Mouse (Mus musculus) forebrain, postnatal 0 days (tissue): ENCODE results near the gene Gm11114. TPM values are rescaled to one million over a fixed set of nuclear protein-coding genes. Genes with fewer than 3 reads are reported as not detected.

Experiments used
- ATAC-seq: fragments of 200-750 bp; cut with Nextera tagmentation; 2 replicates; pipeline ENCODE4 v1.8.0; 2017; ENCODE audit warnings: mild to moderate bottlenecking, moderate library complexity
- DNase-seq: peaks from one replicate; pipeline ENCODE4 v3.0.0-alpha.2; 2015
- H3K27ac ChIP-seq: fragments of 300-500 bp; sonication (generic); 2 replicates; pipeline ENCODE4 v1.5.1; 2014; ENCODE audit warnings: low read depth, mild to moderate bottlenecking, antibody characterized with exemption, low read length, moderate library complexity, mixed read lengths
- H3K27me3 ChIP-seq: fragments of 300-500 bp; sonication (generic); 2 replicates; pipeline ENCODE4 v1.6.1; 2014; ENCODE audit warnings: mild to moderate bottlenecking, low read length, mixed read lengths; ENCODE audit not compliant: insufficient read depth
- H3K36me3 ChIP-seq: fragments of 300-500 bp; sonication (generic); 2 replicates; pipeline ENCODE4 v1.6.1; 2014; ENCODE audit warnings: mild to moderate bottlenecking, moderate library complexity; ENCODE audit not compliant: insufficient read depth
- H3K4me1 ChIP-seq: fragments of 300-500 bp; sonication (generic); 2 replicates; pipeline ENCODE4 v1.6.1; 2014; ENCODE audit warnings: antibody characterized with exemption; ENCODE audit not compliant: insufficient read depth
- H3K4me2 ChIP-seq: fragments of 300-500 bp; sonication (generic); 2 replicates; pipeline ENCODE4 v1.6.1; 2014; ENCODE audit warnings: low read depth, mild to moderate bottlenecking, moderate library complexity
- H3K4me3 ChIP-seq: fragments of 300-500 bp; sonication (generic); 2 replicates; pipeline ENCODE4 v1.5.1; 2014; ENCODE audit warnings: low read depth, low read length, mixed read lengths
- H3K9ac ChIP-seq: fragments of 300-500 bp; sonication (generic); 2 replicates; pipeline ENCODE4 v1.6.1; 2014; ENCODE audit warnings: mild to moderate bottlenecking
- H3K9me3 ChIP-seq: fragments of 300-500 bp; sonication (generic); 2 replicates; pipeline ENCODE4 v1.6.1; 2016; ENCODE audit warnings: low read length
- CTCF ChIP-seq: sonication (generic); IDR thresholded peaks from 2 replicates; pipeline ENCODE4 v1.5.1; 2016; ENCODE audit warnings: antibody characterized with exemption, control low read depth, low read depth
- WGBS: fragments of 180-500 bp; shearing (Covaris S2); extraction: QIAGEN DNeasy Blood & Tissue Kit; methylation state at CpG from one replicate; pipeline ENCODE4 v1.1.7; 2014; 5-methylcytosine and 5-hydroxymethylcytosine counted together
- polyA plus RNA-seq: library from polyadenylated mRNA; unstranded; fragments of >200 nt; fragmentation: Nextera tagmentation; extraction: Ambion mirVana; gene quantifications from 2 replicates; pipeline ENCODE4 v1.2.1, GENCODE M21; 2015
- total RNA-seq: library from RNA; depleted of rRNA; stranded (reverse); fragments of >200 nt; gene quantifications from 2 replicates; pipeline ENCODE4 v1.2.3, GENCODE M21; 2014; rRNA removed

Gm11114 gene
- not detected in 2 replicates for total RNA-seq
- not detected in 2 replicates for polyA plus RNA-seq

DNA sequence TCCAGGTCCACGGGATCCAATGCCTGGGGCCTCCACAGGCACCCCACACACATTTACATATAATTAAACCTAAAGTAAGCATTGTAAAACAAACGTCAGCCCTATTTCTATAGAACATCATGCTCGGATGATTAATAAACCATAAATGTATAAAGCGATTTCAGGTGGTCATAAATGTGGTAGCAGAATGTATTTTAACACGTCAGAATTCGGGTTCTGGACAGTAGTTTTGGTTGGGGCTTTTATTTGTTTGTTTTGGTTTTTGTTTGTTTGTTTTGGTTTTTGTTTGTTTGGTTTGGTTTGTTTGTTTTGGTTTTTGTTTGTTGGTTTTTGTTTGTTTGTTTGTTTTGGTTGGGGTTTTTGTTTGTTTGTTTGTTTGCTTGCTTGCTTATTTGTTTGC, at the start of gene Gm11114:
Gm11114 (plus strand) TSS at position 301 of the 400 bp plus-strand sequence.
- Histone ChIP-seq H3K4me2 (no peak within 1 kb of the TSS), H3K4me1 (no peaks in the 10 kb centered on the region)
- 84% methylated on average over 6 of the region's 6 CpGs for WGBS

DNA sequence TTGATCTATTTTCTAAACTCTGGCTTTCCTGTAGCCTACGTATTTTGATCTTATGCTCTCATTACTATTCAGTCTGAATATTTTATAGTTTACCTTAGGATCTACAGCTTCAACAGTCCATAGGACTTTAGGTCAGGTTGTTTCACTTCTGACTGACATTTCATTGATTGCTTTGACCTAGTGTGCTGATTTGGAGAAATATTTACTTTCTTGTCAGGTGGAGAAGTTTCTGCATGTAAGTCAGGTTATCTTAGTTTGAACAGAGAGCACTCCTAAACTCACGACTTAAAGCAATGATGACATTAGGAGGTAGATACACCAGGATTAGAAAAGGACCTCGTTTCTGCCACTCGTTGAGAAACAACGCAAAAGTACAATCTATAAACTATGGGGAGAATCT, 45.7 kb upstream of the Gm11114 start:
- Histone ChIP-seq H3K9me3 (no peaks in the 10 kb centered on the region), H3K4me3 (no peak overlapping the region), H3K27me3 (no peaks in the 10 kb centered on the region), H3K27ac (no peak overlapping the region), H3K4me2 (no peak overlapping the region), H3K36me3 (no peaks in the 10 kb centered on the region), H3K9ac (no peak overlapping the region), H3K4me1 (no peaks in the 10 kb centered on the region)
- ATAC-seq, result no peak
- no peak for DNase-seq
- WGBS, result 86% methylated on average over 5 of the region's 5 CpGs
- no peak for TF ChIP-seq CTCF

More for the DNA sequence above, at the start of gene Gm11114:
- Histone ChIP-seq H3K9me3 (no peaks in the 10 kb centered on the region), H3K9ac (no peak within 1 kb of the TSS), H3K4me3 (no peak within 1 kb of the TSS), H3K36me3 (no peaks in the 10 kb centered on the region), H3K27ac (no peak within 1 kb of the TSS), H3K27me3 (no peaks in the 10 kb centered on the region)
- DNase-seq (no peak), ATAC-seq (no peak)
- TF ChIP-seq CTCF, result no peak

DNA sequence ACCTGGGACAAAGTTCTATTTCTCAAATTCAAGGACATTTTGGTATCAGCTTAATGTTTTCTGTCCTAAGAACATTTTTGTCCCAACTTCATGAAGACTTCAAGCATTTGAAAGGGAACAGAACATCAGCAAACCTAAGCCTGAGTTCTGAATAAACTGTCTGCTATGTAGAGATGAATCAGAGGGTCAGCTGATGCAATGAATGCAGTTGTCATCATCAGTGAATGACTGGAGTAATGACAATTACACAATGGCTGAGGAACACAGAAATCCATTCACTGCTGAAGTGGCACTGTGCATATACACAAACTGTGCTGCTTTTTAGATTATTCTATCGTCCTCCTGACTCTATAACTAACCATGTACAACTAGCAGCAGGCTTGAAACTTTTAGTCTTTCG, 38.5 kb upstream of the Gm11114 start:
- DNase-seq (no peak), ATAC-seq (no peak)
- Histone ChIP-seq H3K4me3 (no peak overlapping the region), H3K36me3 (no peaks in the 10 kb centered on the region), H3K4me2 (no peak overlapping the region), H3K27ac (no peak overlapping the region), H3K4me1 (no peaks in the 10 kb centered on the region), H3K9ac (no peak overlapping the region), H3K27me3 (no peaks in the 10 kb centered on the region), H3K9me3 (no peaks in the 10 kb centered on the region)
- no peak for TF ChIP-seq CTCF
- WGBS, result 70% methylated on average over 2 of the region's 2 CpGs

- Histone ChIP-seq H3K4me1 (no peaks in the 10 kb centered on the region), H3K9ac (no peak overlapping the region), H3K36me3 (no peaks in the 10 kb centered on the region), H3K27me3 (no peaks in the 10 kb centered on the region), H3K27ac (no peak overlapping the region), H3K4me2 (no peak overlapping the region), H3K4me3 (no peak overlapping the region), H3K9me3 (no peaks in the 10 kb centered on the region)
- TF ChIP-seq CTCF, result no peak
- no peak for DNase-seq
- ATAC-seq, result no peak
- 87% methylated on average over 4 of the region's 4 CpGs for WGBS
Measured at GRCm38 (mm10) chr9:85302849-85303248, 9.7 kb upstream of the Gm11114 start.

DNA sequence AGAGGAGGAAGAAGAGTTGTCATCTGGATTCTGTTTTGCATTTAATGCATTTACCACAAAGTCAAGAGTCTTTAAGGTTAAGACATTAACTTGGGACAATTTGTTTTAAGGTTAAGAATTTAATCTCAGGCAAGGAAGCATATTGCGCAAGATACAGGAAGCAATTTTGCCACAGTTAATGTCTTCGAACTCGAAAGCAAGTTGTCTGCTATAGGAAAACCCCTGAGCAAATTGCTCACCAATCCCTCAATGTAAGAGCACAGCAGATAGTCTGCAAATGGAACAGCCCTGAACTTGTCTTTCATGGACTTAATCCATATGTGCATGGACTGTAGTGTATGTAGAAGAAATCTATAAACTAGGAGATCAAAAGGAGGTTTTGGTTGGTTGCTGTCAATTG, 9.2 kb upstream of the Gm11114 start:
- 94% methylated on average over 3 of the region's 3 CpGs for WGBS
- Histone ChIP-seq H3K9ac (no peak overlapping the region), H3K27me3 (no peaks in the 10 kb centered on the region), H3K36me3 (no peaks in the 10 kb centered on the region), H3K4me2 (no peak overlapping the region), H3K4me1 (no peaks in the 10 kb centered on the region), H3K4me3 (no peak overlapping the region), H3K27ac (no peak overlapping the region), H3K9me3 (no peaks in the 10 kb centered on the region)
- DNase-seq (no peak), ATAC-seq (no peak)
- no peak for TF ChIP-seq CTCF

GRCm38 (mm10) chr9:85316122-85316521, 3.5 kb downstream of the Gm11114 start:
- no peaks in the 10 kb centered on the region for H3K27me3 ChIP-seq
- DNase-seq (no peak), ATAC-seq (no peak)
- TF ChIP-seq CTCF, result no peak
- no peak overlapping the region for H3K9ac ChIP-seq
- no peaks in the 10 kb centered on the region for H3K4me1 ChIP-seq
- no peak overlapping the region for H3K4me3 ChIP-seq
- 48% methylated on average over 1 of the region's 1 CpGs for WGBS
- no peaks in the 10 kb centered on the region for H3K9me3 ChIP-seq
- H3K4me2 ChIP-seq, result no peak overlapping the region
- H3K27ac ChIP-seq, result no peak overlapping the region
- no peaks in the 10 kb centered on the region for H3K36me3 ChIP-seq

DNA sequence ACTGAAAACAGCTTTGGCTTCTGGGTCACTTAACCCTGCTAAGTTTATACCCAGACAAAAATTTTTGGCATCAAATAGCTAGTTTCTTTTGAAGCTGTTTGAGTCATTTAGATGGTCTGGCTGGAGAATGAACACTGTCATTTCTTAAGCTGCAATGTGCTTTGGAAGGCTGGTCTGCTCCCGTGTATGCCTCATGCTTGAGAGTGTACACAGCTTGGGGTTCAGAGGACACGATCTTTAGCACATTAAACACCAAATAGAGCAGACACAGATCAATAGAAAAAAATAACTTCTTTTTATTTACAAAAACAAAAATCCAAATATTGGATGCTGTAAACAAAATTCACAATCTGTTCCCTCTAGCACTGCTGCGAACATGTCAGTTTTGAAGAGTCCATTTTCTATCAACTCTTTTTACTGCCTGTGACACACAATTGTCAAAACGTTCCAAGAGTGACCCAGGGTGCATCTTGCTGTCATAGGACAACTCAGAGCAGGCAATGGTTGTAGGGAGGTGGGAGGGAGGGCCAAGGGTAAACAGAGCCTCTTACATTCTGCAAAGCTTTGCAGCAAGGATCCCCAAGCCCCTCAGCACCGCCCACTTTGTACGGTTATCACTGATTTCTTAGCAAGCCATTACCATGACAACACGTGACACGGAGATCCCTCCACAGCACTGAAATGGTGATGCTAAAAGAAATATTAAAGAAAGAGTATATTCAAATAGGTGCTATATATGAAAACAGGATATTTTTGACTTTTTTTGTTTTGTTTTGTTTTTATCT, 7.8 kb downstream of the Gm11114 start:
- H3K27me3 ChIP-seq, result no peaks in the 10 kb centered on the region
- ATAC-seq (no peak), DNase-seq (no peak)
- no peak overlapping the region for H3K9ac ChIP-seq
- no peak overlapping the region for H3K4me3 ChIP-seq
- WGBS, result 57% methylated on average over 8 of the region's 8 CpGs
- no peaks in the 10 kb centered on the region for H3K9me3 ChIP-seq
- no peak for TF ChIP-seq CTCF
- no peaks in the 10 kb centered on the region for H3K36me3 ChIP-seq
- H3K4me2 ChIP-seq, result no peak overlapping the region
- no peaks in the 10 kb centered on the region for H3K4me1 ChIP-seq
- no peak overlapping the region for H3K27ac ChIP-seq
